Mouse (Mus musculus): ENCODE data around the gene Daxx.

GRCm38 (mm10) chr17:33940206-33940805, 31.1 kb downstream of the Daxx start, which contains the start of the genes Pfdn6 and Wdr46:
- TF ChIP-seq CTCF (IDR thresholded peaks at IDR 0.05; ENCODE audit: insufficient read depth, low read length) (no peak), POLR2A (IDR thresholded peaks at IDR 0.05; ENCODE audit: borderline replicate concordance, extremely low read depth, low read depth, low read length) (peak; percentile 51; the same call in 1 of the 2 replicates)
